19 mouse cellular contexts compared by ENCODE assay signal in the genomic region with DNA sequence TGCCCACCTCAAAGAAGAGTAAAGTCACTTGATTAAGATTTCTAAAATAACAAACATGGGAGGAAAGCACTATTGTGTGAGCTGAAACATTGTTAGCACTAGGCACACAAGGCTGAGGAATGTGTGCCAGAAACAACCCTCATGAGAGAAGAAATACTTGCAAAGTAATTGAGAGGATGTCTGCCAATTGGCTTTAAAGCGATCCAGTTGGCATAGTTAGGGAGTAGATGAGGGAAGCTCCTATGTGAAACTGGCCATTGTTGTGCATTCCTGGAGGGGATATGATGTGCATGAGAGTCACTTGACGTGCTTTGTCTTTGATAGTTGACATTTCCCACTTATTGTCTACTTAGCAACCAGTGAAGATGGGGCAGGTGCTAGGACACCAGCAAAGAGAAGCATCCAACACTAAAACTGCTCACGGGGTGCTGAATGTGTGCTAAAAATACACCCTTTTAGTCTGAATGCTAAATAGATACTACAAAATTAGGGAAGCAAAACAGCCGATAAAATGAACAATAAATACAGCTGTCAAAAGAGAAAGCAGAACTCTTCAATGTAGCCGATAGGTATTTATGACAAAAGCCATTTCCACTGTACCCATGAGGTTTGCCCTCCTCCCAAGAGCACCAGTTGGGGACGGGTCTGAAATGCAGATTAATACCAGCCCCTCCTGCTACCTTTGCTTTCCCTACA.
DNase-seq lines count a peak whose midpoint lies in the region; ATAC-seq and TF ChIP-seq lines count a peak whose summit lies in the region.
"Had no signal": no experiment of that assay in that cellular context is flagged by ENCODE, and none has a peak within 500 bp of the region (broad histone marks: within the 10 kb centered on the region; RNA-seq: fewer than 3 reads in every experiment).

No protein-coding gene starts in this region.

- no peak overlapping the region for H3K4me2 ChIP-seq in forebrain, embryonic 14.5 days (ENCODE audit: low read length)
- no peak overlapping the region for H3K4me2 ChIP-seq in forebrain, embryonic 16.5 days (ENCODE audit: low read length)
- no peak overlapping the region for H3K4me2 ChIP-seq in neural tube, embryonic 15.5 days
- H3K4me2 ChIP-seq: forebrain, embryonic 12.5 days; heart, embryonic 13.5 days; hindbrain, embryonic 15.5 days; kidney, embryonic 15.5 days; liver, embryonic 15.5 days; midbrain, embryonic 13.5 days had no signal

- peaks cover 31% of the 10 kb centered on the region for H3K27me3 ChIP-seq in forebrain, embryonic 14.5 days (replicated peaks; ENCODE audit: control insufficient read depth, insufficient read depth, low read length)
- H3K27me3 ChIP-seq in forebrain, embryonic 16.5 days (replicated peaks; ENCODE audit: control insufficient read depth, insufficient read depth, low read length): peaks cover 29% of the 10 kb centered on the region
- peaks cover 7% of the 10 kb centered on the region for H3K27me3 ChIP-seq in neural tube, embryonic 15.5 days (replicated peaks)
- H3K27me3 ChIP-seq in cerebellum, adult 2 months (ENCODE audit: control insufficient read depth, insufficient read depth, low read length): no peaks in the 10 kb centered on the region; the same call in 1 of the 2 replicates

- TF ChIP-seq POLR2A in brain, embryonic 14.5 days (IDR thresholded peaks at IDR 0.05; ENCODE audit: borderline replicate concordance, extremely low read depth, insufficient read depth, insufficient read length, poor library complexity, severe bottlenecking): no peak
- no peak for TF ChIP-seq POLR2A in cerebellum, adult 2 months (IDR thresholded peaks at IDR 0.05; ENCODE audit: borderline replicate concordance, insufficient read depth, low read length)

- TF ChIP-seq CTCF in brain, embryonic 14.5 days (IDR thresholded peaks at IDR 0.05; ENCODE audit: borderline replicate concordance, extremely low read depth, insufficient read depth, insufficient read length): no peak
- no peak for TF ChIP-seq CTCF in cerebellum, adult 2 months (IDR thresholded peaks at IDR 0.05; ENCODE audit: borderline replicate concordance, insufficient read depth, low read depth, low read length)

- no peaks in the 10 kb centered on the region for H3K9me3 ChIP-seq in forebrain, embryonic 14.5 days (replicated peaks; ENCODE audit: control insufficient read depth, low read length)
- H3K9me3 ChIP-seq in forebrain, embryonic 16.5 days (ENCODE audit: control insufficient read depth, low read length): no peaks in the 10 kb centered on the region
- H3K9me3 ChIP-seq in neural tube, embryonic 15.5 days (replicated peaks): no peaks in the 10 kb centered on the region
- H3K9me3 ChIP-seq: forebrain, embryonic 12.5 days; heart, embryonic 13.5 days; hindbrain, embryonic 15.5 days; kidney, embryonic 15.5 days; liver, embryonic 15.5 days; midbrain, embryonic 13.5 days had no signal

- DNase-seq in forebrain, embryonic 14.5 days (ENCODE audit: low spot score): peak; percentile 62
- peak; percentile 11 for DNase-seq in layer of hippocampus, adult 9-11 months
- no peak for DNase-seq in layer of hippocampus, adult 9-10 months (ENCODE audit: low spot score)
- peak; percentile 81 for DNase-seq in brain, embryonic 14.5 days (ENCODE audit: low read depth)
- no peak for DNase-seq in cerebellum, adult 2 months
- DNase-seq: adrenal gland, postnatal 25 days; B cell, adult 2 months; cerebellum, postnatal 25 days; thymus, adult 2 months had no signal

- no peaks in the 10 kb centered on the region for H3K36me3 ChIP-seq in forebrain, embryonic 14.5 days (ENCODE audit: control insufficient read depth, insufficient read depth, low read length)
- no peaks in the 10 kb centered on the region for H3K36me3 ChIP-seq in forebrain, embryonic 16.5 days (ENCODE audit: control insufficient read depth, insufficient read depth)
- no peaks in the 10 kb centered on the region for H3K36me3 ChIP-seq in neural tube, embryonic 15.5 days
- H3K36me3 ChIP-seq: forebrain, embryonic 12.5 days; heart, embryonic 13.5 days; hindbrain, embryonic 15.5 days; kidney, embryonic 15.5 days; liver, embryonic 15.5 days; midbrain, embryonic 13.5 days had no signal

- 68% methylated on average over 6 of the region's 6 CpGs for WGBS in forebrain, embryonic 14.5 days
- 58% methylated on average over 6 of the region's 6 CpGs for WGBS in forebrain, embryonic 16.5 days
- WGBS in neural tube, embryonic 15.5 days: 42% methylated on average over 6 of the region's 6 CpGs
- WGBS in cerebellum, adult 2 months: 13% methylated on average over 6 of the region's 6 CpGs

- ATAC-seq in forebrain, embryonic 14.5 days: no peak
- ATAC-seq in forebrain, embryonic 16.5 days: no peak
- ATAC-seq in neural tube, embryonic 15.5 days (ENCODE audit: low FRiP score): no peak
- ATAC-seq: intestine, postnatal 0 days; midbrain, embryonic 13.5 days had no signal

- H3K27ac ChIP-seq in forebrain, embryonic 14.5 days (ENCODE audit: low read depth, low read length): no peak overlapping the region
- H3K27ac ChIP-seq in forebrain, embryonic 16.5 days (ENCODE audit: low read length): no peak overlapping the region
- no peak overlapping the region for H3K27ac ChIP-seq in neural tube, embryonic 15.5 days (replicated peaks)
- H3K27ac ChIP-seq in cerebellum, adult 2 months (ENCODE audit: insufficient read depth, low read length): no peak overlapping the region
- H3K27ac ChIP-seq: forebrain, embryonic 12.5 days; heart, embryonic 13.5 days; hindbrain, embryonic 15.5 days; kidney, embryonic 15.5 days; liver, embryonic 15.5 days; macrophage; midbrain, embryonic 13.5 days had no signal

- peaks cover 3% of the 10 kb centered on the region; the same call in 1 of the 2 replicates for H3K4me1 ChIP-seq in forebrain, embryonic 14.5 days (ENCODE audit: control insufficient read depth, insufficient read depth, low read length)
- peaks cover 8% of the 10 kb centered on the region; the same call in 1 of the 2 replicates for H3K4me1 ChIP-seq in forebrain, embryonic 16.5 days (replicated peaks; ENCODE audit: control insufficient read depth, insufficient read depth, low read length)
- H3K4me1 ChIP-seq in neural tube, embryonic 15.5 days: peaks cover 13% of the 10 kb centered on the region
- no peaks in the 10 kb centered on the region for H3K4me1 ChIP-seq in cerebellum, adult 2 months (ENCODE audit: control insufficient read depth, insufficient read depth, low read length)

- no peak overlapping the region for H3K4me3 ChIP-seq in forebrain, embryonic 14.5 days (ENCODE audit: low read depth, low read length)
- H3K4me3 ChIP-seq in forebrain, embryonic 16.5 days (replicated peaks; ENCODE audit: low read length): no peak overlapping the region
- H3K4me3 ChIP-seq in neural tube, embryonic 15.5 days (replicated peaks): no peak overlapping the region
- no peak overlapping the region for H3K4me3 ChIP-seq in cerebellum, adult 2 months (replicated peaks; ENCODE audit: insufficient read depth, low read depth, low read length)
- H3K4me3 ChIP-seq: forebrain, embryonic 12.5 days; heart, embryonic 13.5 days; hindbrain, embryonic 15.5 days; kidney, embryonic 15.5 days; liver, embryonic 15.5 days; midbrain, embryonic 13.5 days had no signal

- H3K9ac ChIP-seq in forebrain, embryonic 14.5 days (ENCODE audit: low read length): no peak overlapping the region
- H3K9ac ChIP-seq in forebrain, embryonic 16.5 days (replicated peaks; ENCODE audit: low read depth, low read length): no peak overlapping the region
- H3K9ac ChIP-seq in neural tube, embryonic 15.5 days (replicated peaks): no peak overlapping the region
- H3K9ac ChIP-seq: forebrain, embryonic 12.5 days; heart, embryonic 13.5 days; hindbrain, embryonic 15.5 days; kidney, embryonic 15.5 days; liver, embryonic 15.5 days; midbrain, embryonic 13.5 days had no signal

Comparison
In these comparisons a context has a peak if more than half of its experiments do, and no peak if none do; other contexts are left out.
1. DNase-seq: peak in forebrain, embryonic 14.5 days (single experiment), layer of hippocampus, adult 9-11 months (single experiment) and brain, embryonic 14.5 days (single experiment); none in layer of hippocampus, adult 9-10 months (single experiment) and cerebellum, adult 2 months (0 of 2).